Mouse (Mus musculus): ENCODE results near the gene Vwa2. TPM values are rescaled to one million over a fixed set of nuclear protein-coding genes. Genes with fewer than 3 reads are reported as not detected.

Vwa2 gene
- polyA plus RNA-seq, 1 experiment, result 0.08 TPM

GRCm38 (mm10) chr19:56930029-56930428 lies 56.0 kb downstream of the Vwa2 start:
- no peak for TF ChIP-seq E2F4 (IDR thresholded peaks at IDR 0.05; ENCODE audit: insufficient read depth)
- TF ChIP-seq MYOD1 (IDR thresholded peaks at IDR 0.05; ENCODE audit: control insufficient read depth in 1 of 3, insufficient read length in 2 of 3, low read depth in 2 of 3), result no peak
- TF ChIP-seq MYOG (IDR thresholded peaks at IDR 0.05; ENCODE audit: control insufficient read depth in 1 of 3, insufficient read depth in 1 of 3, insufficient read length in 2 of 3, low read depth in 2 of 3), result no peak
- TF ChIP-seq MAX (IDR thresholded peaks at IDR 0.05; ENCODE audit: low read depth), result no peak
- no peak for TF ChIP-seq TCF12 (IDR thresholded peaks at IDR 0.05; ENCODE audit: insufficient read depth, poor library complexity, severe bottlenecking)
- TF ChIP-seq REST (IDR thresholded peaks at IDR 0.05; ENCODE audit: insufficient read depth, insufficient read length), result no peak
- Histone ChIP-seq H3ac (ENCODE audit: control insufficient read depth, insufficient read length) (no peak overlapping the region), H3K4me3 (no peak overlapping the region), H3K79me2 (ENCODE audit: control insufficient read depth, insufficient read depth) (no peaks in the 10 kb centered on the region), H3K36me3 (ENCODE audit: control insufficient read depth, insufficient read depth) (no peaks in the 10 kb centered on the region), H3K27me3 (ENCODE audit: control insufficient read depth, insufficient read depth, insufficient read length) (no peaks in the 10 kb centered on the region), H3K4me2 (ENCODE audit: low read depth) (no peak overlapping the region)

- H3K79me2 ChIP-seq (ENCODE audit: control insufficient read depth, insufficient read depth), result no peaks in the 10 kb centered on the region
- H3K4me3 ChIP-seq, result no peak overlapping the region
- TF ChIP-seq POLR2A (IDR thresholded peaks at IDR 0.05; ENCODE audit: insufficient read length, low read depth), result no peak
- no peak for TF ChIP-seq E2F4 (IDR thresholded peaks at IDR 0.05; ENCODE audit: insufficient read depth)
- no peak for TF ChIP-seq MYOD1 (IDR thresholded peaks at IDR 0.05; ENCODE audit: control insufficient read depth in 1 of 3, insufficient read length in 2 of 3, low read depth in 2 of 3)
- TF ChIP-seq REST (IDR thresholded peaks at IDR 0.05; ENCODE audit: insufficient read depth, insufficient read length), result no peak
- TF ChIP-seq POLR2AphosphoS2 (IDR thresholded peaks at IDR 0.05; ENCODE audit: insufficient read length, low read depth), result no peak
- TF ChIP-seq TCF12 (IDR thresholded peaks at IDR 0.05; ENCODE audit: insufficient read depth, poor library complexity, severe bottlenecking), result no peak
- TF ChIP-seq USF1 (IDR thresholded peaks at IDR 0.05; ENCODE audit: low read depth), result no peak
- TF ChIP-seq MAX (IDR thresholded peaks at IDR 0.05; ENCODE audit: low read depth), result no peak
- H3ac ChIP-seq (ENCODE audit: control insufficient read depth, insufficient read length), result no peak overlapping the region
- H3K27me3 ChIP-seq (ENCODE audit: control insufficient read depth, insufficient read depth, insufficient read length), result no peaks in the 10 kb centered on the region
- no peak overlapping the region for H3K4me2 ChIP-seq (ENCODE audit: low read depth)
- no peaks in the 10 kb centered on the region for H3K36me3 ChIP-seq (ENCODE audit: control insufficient read depth, insufficient read depth)
Observed at GRCm38 (mm10) chr19:56933800-56934199, 59.8 kb downstream of the Vwa2 start.

- peak overlapping the region; percentile 20 for H3K4me2 ChIP-seq (ENCODE audit: low read depth)
- H3K36me3 ChIP-seq (ENCODE audit: control insufficient read depth, insufficient read depth), result no peaks in the 10 kb centered on the region
- no peak overlapping the region for H3ac ChIP-seq (ENCODE audit: control insufficient read depth, insufficient read length)
- no peaks in the 10 kb centered on the region for H3K27me3 ChIP-seq (ENCODE audit: control insufficient read depth, insufficient read depth, insufficient read length)
- H3K4me3 ChIP-seq, result no peak overlapping the region
- no peak for TF ChIP-seq POLR2A (IDR thresholded peaks at IDR 0.05; ENCODE audit: insufficient read length, low read depth)
- TF ChIP-seq REST (IDR thresholded peaks at IDR 0.05; ENCODE audit: insufficient read depth, insufficient read length), result no peak
- no peak for TF ChIP-seq E2F4 (IDR thresholded peaks at IDR 0.05; ENCODE audit: insufficient read depth)
- TF ChIP-seq CEBPB (IDR thresholded peaks at IDR 0.05; ENCODE audit: insufficient read depth, poor library complexity, severe bottlenecking), result no peak
- no peak for TF ChIP-seq USF1 (IDR thresholded peaks at IDR 0.05; ENCODE audit: low read depth)
- no peak for TF ChIP-seq POLR2AphosphoS2 (IDR thresholded peaks at IDR 0.05; ENCODE audit: insufficient read length, low read depth)
- no peak for TF ChIP-seq MYOG (IDR thresholded peaks at IDR 0.05; ENCODE audit: control insufficient read depth in 1 of 3, insufficient read depth in 1 of 3, insufficient read length in 2 of 3, low read depth in 2 of 3)
- TF ChIP-seq SRF (IDR thresholded peaks at IDR 0.05; ENCODE audit: control insufficient read depth, insufficient read length, low read depth), result no peak
- no peaks in the 10 kb centered on the region for H3K79me2 ChIP-seq (ENCODE audit: control insufficient read depth, insufficient read depth)
Observed at GRCm38 (mm10) chr19:56935111-56935510, 61.1 kb downstream of the Vwa2 start.

- Histone ChIP-seq H3ac (ENCODE audit: control insufficient read depth, insufficient read length) (no peak overlapping the region), H3K36me3 (ENCODE audit: control insufficient read depth, insufficient read depth) (no peaks in the 10 kb centered on the region), H3K4me2 (ENCODE audit: low read depth) (peak overlapping the region; percentile 20), H3K4me3 (no peak overlapping the region), H3K79me2 (ENCODE audit: control insufficient read depth, insufficient read depth) (no peaks in the 10 kb centered on the region), H3K27me3 (ENCODE audit: control insufficient read depth, insufficient read depth, insufficient read length) (no peaks in the 10 kb centered on the region)
- no peak for TF ChIP-seq SRF (IDR thresholded peaks at IDR 0.05; ENCODE audit: control insufficient read depth, insufficient read length, low read depth)
- TF ChIP-seq CEBPB (IDR thresholded peaks at IDR 0.05; ENCODE audit: insufficient read depth, poor library complexity, severe bottlenecking), result no peak
- no peak for TF ChIP-seq USF1 (IDR thresholded peaks at IDR 0.05; ENCODE audit: low read depth)
- no peak for TF ChIP-seq E2F4 (IDR thresholded peaks at IDR 0.05; ENCODE audit: insufficient read depth)
- no peak for TF ChIP-seq POLR2AphosphoS2 (IDR thresholded peaks at IDR 0.05; ENCODE audit: insufficient read length, low read depth)
- TF ChIP-seq MAX (IDR thresholded peaks at IDR 0.05; ENCODE audit: low read depth), result no peak
- no peak for TF ChIP-seq MYOD1 (IDR thresholded peaks at IDR 0.05; ENCODE audit: control insufficient read depth in 1 of 3, insufficient read length in 2 of 3, low read depth in 2 of 3)
Observed at GRCm38 (mm10) chr19:56935777-56936176, 61.7 kb downstream of the Vwa2 start.

- no peak overlapping the region for H3K4me3 ChIP-seq
- no peaks in the 10 kb centered on the region for H3K27me3 ChIP-seq (ENCODE audit: control insufficient read depth, insufficient read depth, insufficient read length)
- no peaks in the 10 kb centered on the region for H3K79me2 ChIP-seq (ENCODE audit: control insufficient read depth, insufficient read depth)
- H3K36me3 ChIP-seq (ENCODE audit: control insufficient read depth, insufficient read depth), result no peaks in the 10 kb centered on the region
- no peak for TF ChIP-seq REST (IDR thresholded peaks at IDR 0.05; ENCODE audit: insufficient read depth, insufficient read length)
- no peak for TF ChIP-seq TCF3 (IDR thresholded peaks at IDR 0.05; ENCODE audit: insufficient read length, low read depth)
- TF ChIP-seq MYOG (IDR thresholded peaks at IDR 0.05; ENCODE audit: control insufficient read depth in 1 of 3, insufficient read depth in 1 of 3, insufficient read length in 2 of 3, low read depth in 2 of 3), result no peak
- TF ChIP-seq SRF (IDR thresholded peaks at IDR 0.05; ENCODE audit: control insufficient read depth, insufficient read length, low read depth), result no peak
- no peak for TF ChIP-seq MAX (IDR thresholded peaks at IDR 0.05; ENCODE audit: low read depth)
- TF ChIP-seq USF1 (IDR thresholded peaks at IDR 0.05; ENCODE audit: low read depth), result no peak
- no peak for TF ChIP-seq POLR2AphosphoS2 (IDR thresholded peaks at IDR 0.05; ENCODE audit: insufficient read length, low read depth)
- no peak for TF ChIP-seq CEBPB (IDR thresholded peaks at IDR 0.05; ENCODE audit: insufficient read depth, poor library complexity, severe bottlenecking)
- no peak for TF ChIP-seq TCF12 (IDR thresholded peaks at IDR 0.05; ENCODE audit: insufficient read depth, poor library complexity, severe bottlenecking)
- TF ChIP-seq MYOD1 (IDR thresholded peaks at IDR 0.05; ENCODE audit: control insufficient read depth in 1 of 3, insufficient read length in 2 of 3, low read depth in 2 of 3), result no peak
- TF ChIP-seq POLR2A (IDR thresholded peaks at IDR 0.05; ENCODE audit: insufficient read length, low read depth), result no peak
- TF ChIP-seq E2F4 (IDR thresholded peaks at IDR 0.05; ENCODE audit: insufficient read depth), result no peak
- no peak overlapping the region for H3ac ChIP-seq (ENCODE audit: control insufficient read depth, insufficient read length)
- no peak overlapping the region for H3K4me2 ChIP-seq (ENCODE audit: low read depth)
Observed at GRCm38 (mm10) chr19:56936253-56936652, 62.2 kb downstream of the Vwa2 start.

All from myocyte (in vitro differentiated cells).